Mouse (Mus musculus) intestine, embryonic 14.5 days (tissue): ENCODE measurements around the gene Lrrc41. TPM values are rescaled to one million over a fixed set of nuclear protein-coding genes. Genes with fewer than 3 reads are reported as not detected.

ENCODE experiments used
- ATAC-seq: fragments of 200-750 bp; cut with Nextera tagmentation; replicated peaks from 2 replicates; pipeline ENCODE4 v1.8.0; 2017; ENCODE audit warnings: low read depth, moderate number of reproducible peaks, moderate TSS enrichment, moderate library complexity; ENCODE audit not compliant: low FRiP score, low TSS enrichment
- DNase-seq: peaks from one replicate; pipeline ENCODE4 v3.0.0-alpha.2; 2018; ENCODE audit warnings: low spot score
- H3K27ac ChIP-seq: fragments of 300-500 bp; sonication (generic); 2 replicates; pipeline ENCODE4 v1.5.1; 2014; ENCODE audit warnings: low read depth, mild to moderate bottlenecking, control low read depth
- H3K27me3 ChIP-seq: fragments of 300-500 bp; sonication (generic); replicated peaks from 2 replicates; pipeline ENCODE4 v1.6.1; 2014; ENCODE audit warnings: low read length, control low read depth; ENCODE audit not compliant: control insufficient read depth, insufficient read depth
- H3K36me3 ChIP-seq: fragments of 300-500 bp; sonication (generic); 2 replicates; pipeline ENCODE4 v1.6.1; 2014; ENCODE audit warnings: low read length, control low read depth; ENCODE audit not compliant: control insufficient read depth, insufficient read depth
- H3K4me1 ChIP-seq: fragments of 300-500 bp; sonication (generic); replicated peaks from 2 replicates; pipeline ENCODE4 v1.6.1; 2014; ENCODE audit warnings: low read length, control low read depth, mixed read lengths; ENCODE audit not compliant: control insufficient read depth, insufficient read depth
- H3K4me2 ChIP-seq: fragments of 300-500 bp; sonication (generic); 2 replicates; pipeline ENCODE4 v1.6.1; 2014; ENCODE audit warnings: low read length
- H3K4me3 ChIP-seq: fragments of 300-500 bp; sonication (generic); 2 replicates; pipeline ENCODE4 v1.5.1; 2014; ENCODE audit warnings: low read depth, low read length, control low read depth, mixed read lengths
- H3K9ac ChIP-seq: fragments of 300-500 bp; sonication (generic); 2 replicates; pipeline ENCODE4 v1.6.1; 2014; ENCODE audit warnings: mild to moderate bottlenecking, low read length
- H3K9me3 ChIP-seq: fragments of 300-500 bp; sonication (generic); 2 replicates; pipeline ENCODE4 v1.6.1; 2016; ENCODE audit warnings: low read length, control low read depth; ENCODE audit not compliant: control insufficient read depth
- whole genome bisulfite sequencing: fragments of 180-500 bp; shearing (Covaris S2); extraction: QIAGEN DNeasy Blood & Tissue Kit; methylation state at CpG from one replicate; pipeline ENCODE4 v1.1.7; 2014; 5-methylcytosine and 5-hydroxymethylcytosine counted together
- polyA plus RNA-seq: library from polyadenylated mRNA; unstranded; fragments of >200 nt; fragmentation: Nextera tagmentation; extraction: Ambion mirVana; gene quantifications from 2 replicates; pipeline ENCODE4 v1.2.1, GENCODE M21; 2014

Gene Lrrc41
- polyA plus RNA-seq, 1 experiment from 2014 or later = 73.4 TPM

DNA sequence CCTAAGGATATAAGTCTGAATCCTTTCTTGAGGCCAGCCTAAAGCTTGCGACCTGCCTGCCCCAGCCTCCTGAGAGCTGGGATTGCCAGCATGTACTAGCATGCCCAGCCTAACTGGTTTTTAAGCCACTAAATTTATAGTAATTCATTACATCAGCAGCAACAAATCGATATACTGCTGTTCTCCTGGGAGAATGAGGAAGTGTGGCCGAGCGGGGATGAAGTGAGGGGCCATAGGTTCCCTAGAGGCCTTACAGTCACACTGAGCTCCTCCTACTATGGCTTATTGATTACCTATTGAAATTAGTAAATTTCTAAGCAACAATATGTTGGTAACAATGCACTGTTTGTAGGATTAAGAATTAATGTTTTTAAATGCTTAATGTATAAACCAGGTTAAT, 58.1 kb downstream of the Lrrc41 start:
- Histone ChIP-seq H3K9ac (no peak overlapping the region), H3K9me3 (no peaks in the 10 kb centered on the region), H3K27me3 (no peaks in the 10 kb centered on the region), H3K4me2 (no peak overlapping the region), H3K36me3 (no peaks in the 10 kb centered on the region), H3K27ac (no peak overlapping the region), H3K4me3 (no peak overlapping the region), H3K4me1 (no peaks in the 10 kb centered on the region)
- no peak for ATAC-seq
- 83% methylated on average over 4 of the region's 4 CpGs for WGBS
- no peak for DNase-seq

DNA sequence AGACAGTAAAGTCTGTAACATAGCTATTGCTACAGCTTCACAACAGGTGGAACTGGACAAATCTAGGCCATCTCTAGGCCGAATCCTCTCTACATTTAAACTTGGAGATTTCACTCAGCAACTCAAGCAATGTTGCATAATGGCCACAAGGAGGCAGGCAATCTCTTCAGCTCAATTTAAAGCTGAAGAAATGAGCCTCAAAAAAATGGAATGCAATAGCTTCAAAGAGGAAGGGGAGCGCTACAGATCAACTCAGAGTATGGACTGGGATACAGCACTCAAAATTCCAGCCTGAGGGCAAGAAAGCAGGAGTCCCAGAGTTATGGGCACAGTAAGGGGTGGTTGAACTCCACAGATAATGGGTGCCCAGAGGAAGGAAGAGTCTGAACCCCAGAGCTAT, 59.9 kb downstream of the Lrrc41 start:
- no peak overlapping the region for H3K9ac ChIP-seq
- no peaks in the 10 kb centered on the region for H3K36me3 ChIP-seq
- no peak overlapping the region for H3K27ac ChIP-seq
- H3K27me3 ChIP-seq = no peaks in the 10 kb centered on the region
- H3K4me1 ChIP-seq = no peaks in the 10 kb centered on the region
- 39% methylated on average over 2 of the region's 2 CpGs for WGBS
- ATAC-seq = 0 out of 2 replicates have a peak, but pooled peaks have one; percentile 22
- H3K9me3 ChIP-seq = no peaks in the 10 kb centered on the region
- H3K4me3 ChIP-seq = no peak overlapping the region
- no peak overlapping the region for H3K4me2 ChIP-seq
- DNase-seq = no peak

DNA sequence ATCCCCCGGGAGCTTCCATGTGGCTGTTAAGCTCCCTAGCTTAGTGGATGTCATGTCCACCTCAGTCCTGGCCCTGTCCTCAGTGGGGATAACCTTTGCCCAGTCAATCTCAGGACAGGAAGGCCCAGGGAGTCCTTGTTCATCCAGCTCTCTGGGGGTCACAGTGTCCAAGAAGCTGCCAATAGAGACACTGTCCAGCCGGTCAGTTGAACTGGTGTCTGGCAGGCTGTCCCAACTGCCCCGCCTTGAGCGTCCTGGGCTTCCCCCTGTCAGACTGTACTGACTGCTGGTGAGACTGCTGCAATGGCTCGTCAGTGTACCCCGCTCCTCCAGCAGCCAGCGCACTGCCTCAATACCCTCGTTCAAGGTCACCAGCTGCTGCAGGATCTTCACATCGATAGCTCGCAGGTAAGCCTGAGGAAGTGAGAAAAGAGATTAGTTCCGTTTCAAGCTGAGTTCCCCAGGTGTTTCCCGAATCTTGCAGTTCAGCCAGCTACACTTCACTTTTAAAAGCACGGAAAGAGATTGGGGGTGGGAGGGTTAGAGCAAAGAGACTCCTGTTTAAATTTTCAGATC, 62.4 kb downstream of the Lrrc41 start:
- DNase-seq = no peak
- no peaks in the 10 kb centered on the region for H3K4me1 ChIP-seq
- no peaks in the 10 kb centered on the region for H3K36me3 ChIP-seq
- ATAC-seq = no peak
- no peaks in the 10 kb centered on the region for H3K27me3 ChIP-seq
- 44% methylated on average over 13 of the region's 13 CpGs for WGBS
- H3K4me2 ChIP-seq = no peak overlapping the region
- H3K27ac ChIP-seq = no peak overlapping the region
- no peak overlapping the region for H3K9ac ChIP-seq
- no peak overlapping the region for H3K4me3 ChIP-seq
- H3K9me3 ChIP-seq = no peaks in the 10 kb centered on the region

DNA sequence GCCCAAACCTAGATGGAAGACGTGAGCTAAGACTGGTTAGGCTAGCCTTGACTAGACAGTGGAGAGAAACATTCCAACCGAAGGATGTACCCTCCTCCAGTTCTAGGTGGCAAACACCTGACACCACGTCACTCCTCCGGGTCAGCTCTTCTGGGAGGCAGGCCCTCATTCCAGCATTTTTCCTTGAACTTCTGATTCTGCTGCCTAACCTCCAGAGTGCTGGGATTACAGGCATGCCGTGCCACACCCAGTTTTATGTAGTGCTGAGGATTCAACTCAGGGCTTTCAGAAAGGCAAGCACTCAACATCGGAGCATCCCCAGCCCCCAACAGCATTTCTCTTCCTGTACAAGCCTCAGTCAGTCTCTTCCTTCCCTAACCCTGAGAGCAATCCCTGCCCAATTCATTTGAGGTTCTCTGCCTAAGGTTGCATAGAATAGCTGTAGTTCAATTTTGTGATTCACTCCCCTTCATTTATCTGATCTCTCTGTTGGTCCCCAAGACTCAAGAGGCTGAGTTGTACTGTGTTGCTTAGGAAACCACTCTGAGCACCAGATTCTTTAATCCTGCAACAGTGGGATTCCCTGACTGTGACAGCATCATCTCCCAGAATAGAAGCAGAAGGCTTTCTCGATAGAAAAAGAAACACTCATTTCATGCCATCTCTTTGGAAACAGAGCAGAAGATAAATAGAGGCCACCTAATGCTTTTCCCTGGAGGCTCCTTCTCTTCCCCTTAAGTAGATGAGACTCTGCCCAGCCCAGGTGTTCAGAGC, 65.9 kb downstream of the Lrrc41 start:
- DNase-seq = no peak
- no peak for ATAC-seq
- Histone ChIP-seq H3K27ac (no peak overlapping the region), H3K4me3 (no peak overlapping the region), H3K9me3 (no peaks in the 10 kb centered on the region), H3K36me3 (no peaks in the 10 kb centered on the region), H3K9ac (no peak overlapping the region), H3K4me2 (no peak overlapping the region), H3K4me1 (no peaks in the 10 kb centered on the region), H3K27me3 (no peaks in the 10 kb centered on the region)
- 75% methylated on average over 7 of the region's 7 CpGs for WGBS

DNA sequence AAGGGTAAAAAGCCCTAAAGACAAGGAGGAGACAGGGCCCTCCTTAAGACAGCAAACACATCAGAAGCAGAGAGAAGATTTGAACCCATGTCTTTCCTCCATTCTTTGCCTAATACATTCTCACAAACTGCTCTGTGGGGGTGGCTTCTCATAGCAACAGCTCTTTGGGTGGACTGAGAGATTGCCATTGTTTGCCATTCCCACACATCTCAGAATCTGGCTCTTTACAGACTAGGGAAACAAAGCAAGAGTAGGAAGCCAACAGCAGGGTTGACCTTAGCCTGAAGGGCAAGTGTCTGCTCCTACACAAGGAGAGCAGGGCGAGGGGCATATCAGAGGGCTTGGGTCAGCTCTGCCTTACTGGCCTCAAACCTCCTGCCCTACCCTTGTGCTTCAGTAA, 66.7 kb downstream of the Lrrc41 start:
- no peak for DNase-seq
- Histone ChIP-seq H3K27me3 (no peaks in the 10 kb centered on the region), H3K4me3 (no peak overlapping the region), H3K4me1 (no peaks in the 10 kb centered on the region), H3K4me2 (no peak overlapping the region), H3K9ac (no peak overlapping the region), H3K36me3 (no peaks in the 10 kb centered on the region), H3K9me3 (no peaks in the 10 kb centered on the region), H3K27ac (no peak overlapping the region)
- no peak for ATAC-seq
- 88% methylated on average over 1 of the region's 1 CpGs for WGBS

DNA sequence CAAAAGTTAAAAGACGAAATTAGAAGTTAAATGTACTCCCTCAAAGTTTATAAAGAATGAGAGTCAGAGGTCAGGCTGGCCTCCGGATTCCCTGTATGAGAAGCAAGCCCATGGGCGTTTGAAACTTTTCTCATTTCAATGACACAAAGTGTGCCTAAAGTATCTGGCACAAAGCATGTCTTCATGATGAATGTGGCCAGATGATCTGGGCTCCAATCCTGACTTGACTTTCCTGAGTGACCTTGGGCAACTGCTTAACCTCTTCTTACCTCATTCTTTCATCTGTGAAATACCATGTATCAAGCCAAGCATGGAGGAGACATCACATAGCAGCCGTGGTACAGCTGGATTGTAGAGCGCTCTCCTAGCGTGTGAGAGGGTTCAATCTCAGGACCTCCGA, 67.2 kb downstream of the Lrrc41 start:
- 83% methylated on average over 7 of the region's 7 CpGs for WGBS
- Histone ChIP-seq H3K4me2 (no peak overlapping the region), H3K4me1 (no peaks in the 10 kb centered on the region), H3K27me3 (no peaks in the 10 kb centered on the region), H3K9ac (no peak overlapping the region), H3K9me3 (no peaks in the 10 kb centered on the region), H3K4me3 (no peak overlapping the region), H3K36me3 (no peaks in the 10 kb centered on the region), H3K27ac (no peak overlapping the region)
- ATAC-seq (no peak), DNase-seq (no peak)

DNA sequence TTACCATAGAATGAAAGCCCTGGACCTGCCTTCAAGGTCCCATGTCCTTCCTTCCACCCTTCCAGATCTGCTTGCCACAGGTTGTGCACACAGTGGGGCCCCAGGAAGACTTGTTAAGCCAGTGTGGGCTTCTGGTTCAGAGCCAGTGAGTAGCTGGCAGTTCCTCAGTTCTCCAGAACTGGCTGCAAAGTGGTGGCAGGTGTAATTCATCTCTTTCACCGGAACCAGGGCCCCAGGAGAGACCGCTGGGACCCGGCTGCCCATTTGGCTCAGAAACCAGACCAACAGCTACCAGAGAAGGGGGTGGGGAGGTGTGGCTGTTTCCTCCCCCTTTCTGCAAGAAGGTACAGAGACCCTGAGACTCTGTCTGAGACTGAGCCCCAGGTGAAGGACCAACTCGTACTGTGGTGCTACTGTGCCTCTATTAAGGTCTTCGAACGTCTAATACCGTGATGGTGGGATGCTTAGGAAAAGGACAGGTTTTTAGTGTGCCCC, 68.3 kb downstream of the Lrrc41 start:
- H3K4me3 ChIP-seq = peak overlapping the region; percentile 68; the same call in 1 of the 2 replicates
- H3K36me3 ChIP-seq = no peaks in the 10 kb centered on the region
- H3K27ac ChIP-seq = no peak overlapping the region
- H3K9me3 ChIP-seq = no peaks in the 10 kb centered on the region
- ATAC-seq = no peak
- H3K27me3 ChIP-seq = no peaks in the 10 kb centered on the region
- peak overlapping the region; percentile 93 for H3K4me2 ChIP-seq
- 6% methylated on average over 7 of the region's 7 CpGs for WGBS
- H3K4me1 ChIP-seq = no peaks in the 10 kb centered on the region
- no peak overlapping the region for H3K9ac ChIP-seq
- peak; percentile 52 for DNase-seq

DNA sequence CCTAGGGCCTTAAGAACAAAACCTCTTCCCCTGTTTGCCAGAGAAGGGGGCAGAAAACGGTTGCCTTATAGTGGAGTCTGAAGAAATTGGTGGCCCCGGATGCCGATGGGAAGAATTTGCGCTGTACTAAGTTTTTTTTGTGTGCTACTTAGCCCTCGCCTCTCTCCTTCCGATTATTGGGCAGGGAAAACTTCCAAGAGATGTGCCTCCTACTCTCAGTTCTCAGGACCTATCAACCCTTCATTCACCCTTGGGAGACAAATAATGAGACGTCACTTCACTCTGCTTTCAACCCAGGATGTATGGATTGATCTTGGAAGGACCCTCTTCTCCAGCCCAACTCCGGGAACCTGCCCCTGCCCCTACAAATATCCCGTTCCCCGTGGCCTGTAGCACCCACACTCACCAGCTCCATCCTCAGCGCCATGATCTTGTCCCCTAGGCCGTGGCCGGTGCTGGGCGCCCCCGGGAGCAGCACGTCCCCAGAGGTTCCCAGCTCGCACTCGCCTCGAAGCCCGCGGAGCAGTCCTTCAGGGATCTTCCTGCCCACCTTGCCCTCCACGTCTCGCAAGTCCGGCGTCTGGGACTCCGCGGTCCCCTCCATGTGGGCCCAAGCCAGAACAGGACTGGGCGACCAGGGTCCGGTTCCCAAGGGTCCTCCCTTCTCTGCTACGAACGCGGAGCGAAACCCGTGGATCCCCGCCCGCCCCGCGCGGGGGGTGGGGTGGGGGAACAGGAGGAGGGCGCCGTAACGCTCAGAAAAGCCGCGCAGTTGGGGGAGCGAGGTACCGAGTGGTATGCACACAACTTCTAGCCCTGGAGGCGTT, 69.0 kb downstream of the Lrrc41 start:
- no peak overlapping the region for H3K27ac ChIP-seq
- H3K36me3 ChIP-seq = no peaks in the 10 kb centered on the region
- no peaks in the 10 kb centered on the region for H3K27me3 ChIP-seq
- H3K9me3 ChIP-seq = no peaks in the 10 kb centered on the region
- ATAC-seq (peak; percentile 63; the same call in 1 of the 2 replicates), DNase-seq (peak; percentile 85)
- peak overlapping the region; percentile 68 for H3K4me3 ChIP-seq
- H3K4me2 ChIP-seq = peak overlapping the region; percentile 93
- H3K9ac ChIP-seq = peak overlapping the region; percentile 64
- H3K4me1 ChIP-seq = no peaks in the 10 kb centered on the region
- WGBS = 1% methylated on average over 47 of the region's 47 CpGs
